ENCODE assay signal across 18 mouse cellular contexts in the genomic region with DNA sequence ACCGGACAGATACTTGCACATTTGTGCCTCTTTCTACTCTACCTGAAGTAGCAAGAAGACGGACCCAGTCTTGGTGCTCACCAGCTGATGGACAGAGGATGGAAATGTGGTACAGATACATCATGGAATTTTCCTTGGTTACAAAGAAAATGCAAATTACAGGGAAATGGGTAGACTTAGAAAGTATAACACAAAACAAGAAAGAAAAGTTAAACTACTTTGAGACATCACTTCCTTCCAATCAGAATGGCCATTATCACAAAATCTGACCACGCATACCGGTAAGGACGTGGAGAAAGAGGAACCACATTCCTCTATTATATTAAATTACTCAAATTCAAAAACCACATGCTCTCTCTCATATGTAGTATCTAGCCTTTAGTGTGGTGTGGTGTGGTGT. TPM values are rescaled to one million over a fixed set of nuclear protein-coding genes. Genes with fewer than 3 reads are reported as not detected.
DNase-seq lines count a peak whose midpoint lies in the region; TF ChIP-seq lines count a peak whose summit lies in the region.
"Had no signal": no experiment of that assay in that cellular context is flagged by ENCODE, and none has a peak within 500 bp of the region (broad histone marks: within the 10 kb centered on the region; RNA-seq: fewer than 3 reads in every experiment).

No protein-coding gene starts in this region.

- H3K9me3 ChIP-seq in ES-Bruce4 (replicated peaks; ENCODE audit: control insufficient read depth, insufficient read depth, low read length, poor library complexity, severe bottlenecking) = no peaks in the 10 kb centered on the region
- H3K9me3 ChIP-seq: embryonic facial prominence, embryonic 12.5 days; forebrain, embryonic 15.5 days; heart, embryonic 12.5 days; hindbrain, embryonic 12.5 days had no signal

- 0 out of 2 replicates have a peak overlapping the region, but pooled peaks have one; percentile 22 for H3K27ac ChIP-seq in ES-Bruce4 (ENCODE audit: insufficient read depth, low read length)
- H3K27ac ChIP-seq: embryonic facial prominence, embryonic 12.5 days; forebrain, embryonic 15.5 days; heart, adult 2 months; hindbrain, embryonic 12.5 days had no signal

- peak; percentile 43 for DNase-seq in CD4-positive helper T cell, adult 2 months (ENCODE audit: low read depth, low spot score)
- peak; percentile 54 for DNase-seq in induced T-regulatory cell, adult 2 months (ENCODE audit: low read depth)
- DNase-seq in thymus, postnatal 25 days = no peak
- no peak for DNase-seq in urinary bladder, postnatal 10 days (ENCODE audit: low spot score)
- no peak for DNase-seq in adrenal gland, postnatal 4 days (ENCODE audit: low spot score in 2 of 2)
- DNase-seq: adrenal gland, adult 8-10 months; adrenal gland, postnatal 36 days; cerebellum, adult 11 months; cerebellum, adult 8-10 months; cerebellum, postnatal 14 days; gastrocnemius, postnatal 36 days; heart, adult 2 months; heart, postnatal 4 days had no signal

- no peaks in the 10 kb centered on the region for H3K27me3 ChIP-seq in ES-Bruce4 (ENCODE audit: control insufficient read depth, insufficient read depth, low read length, poor library complexity, severe bottlenecking)
- H3K27me3 ChIP-seq: embryonic facial prominence, embryonic 12.5 days; forebrain, embryonic 15.5 days; heart, embryonic 12.5 days; hindbrain, embryonic 12.5 days had no signal

- TF ChIP-seq POLR2A in ES-Bruce4 (IDR thresholded peaks at IDR 0.05; ENCODE audit: insufficient read depth, low read length) = no peak

- no peaks in the 10 kb centered on the region for H3K36me3 ChIP-seq in ES-Bruce4 (ENCODE audit: control insufficient read depth, insufficient read depth, low read length, poor library complexity, severe bottlenecking)
- H3K36me3 ChIP-seq: embryonic facial prominence, embryonic 12.5 days; forebrain, embryonic 15.5 days; heart, embryonic 12.5 days; hindbrain, embryonic 12.5 days had no signal

- TF ChIP-seq CTCF in ES-Bruce4 (IDR thresholded peaks at IDR 0.05; ENCODE audit: low read depth, low read length) = no peak

- no peak for TF ChIP-seq EP300 in ES-Bruce4 (IDR thresholded peaks at IDR 0.05; ENCODE audit: insufficient read depth, low read depth, low read length)

- H3K4me1 ChIP-seq in ES-Bruce4 (ENCODE audit: control insufficient read depth, insufficient read depth, low read length) = peaks cover 11% of the 10 kb centered on the region
- H3K4me1 ChIP-seq: embryonic facial prominence, embryonic 12.5 days; forebrain, embryonic 15.5 days; hindbrain, embryonic 12.5 days had no signal

- H3K9ac ChIP-seq in ES-Bruce4 (ENCODE audit: low read depth, poor library complexity, severe bottlenecking) = no peak overlapping the region
- H3K9ac ChIP-seq: embryonic facial prominence, embryonic 12.5 days; forebrain, embryonic 15.5 days; heart, embryonic 12.5 days; hindbrain, embryonic 12.5 days had no signal

- no peak overlapping the region for H3K4me3 ChIP-seq in ES-Bruce4 (ENCODE audit: low read depth, low read length)
- H3K4me3 ChIP-seq: embryonic facial prominence, embryonic 12.5 days; forebrain, embryonic 15.5 days; heart, adult 2 months; heart, embryonic 12.5 days; hindbrain, embryonic 12.5 days had no signal

RNA-seq across cellular contexts. Expression of a gene that starts 12.1 kb away (rescaled TPM):
- polyA plus RNA-seq in ES-Bruce4 (2011; ENCODE audit: insufficient read depth, insufficient read length, low read depth, missing spikeins) = 508 and 525 TPM in 2 replicates
- 100 to 1,000 TPM; 264 to 270 TPM for total RNA-seq in adrenal gland, postnatal 4 days (2021)

Comparison
In these comparisons a context has a peak if more than half of its experiments do, and no peak if none do; other contexts are left out.
1. DNase-seq: peak in CD4-positive helper T cell, adult 2 months (single experiment) and induced T-regulatory cell, adult 2 months (single experiment); none in thymus, postnatal 25 days (single experiment), urinary bladder, postnatal 10 days (single experiment) and adrenal gland, postnatal 4 days (0 of 2).